Mouse (Mus musculus) bone marrow macrophage, adult 2 months (primary cell): ENCODE measurements around the gene Ccdc187.

Source experiments
- CTCF ChIP-seq: IDR thresholded peaks from 2 replicates; pipeline ENCODE4 v1.5.1; 2012; ENCODE audit warnings: low read depth, mild to moderate bottlenecking, low read length, moderate library complexity
- POLR2A ChIP-seq: IDR thresholded peaks from 2 replicates; pipeline ENCODE4 v1.6.1; 2012; ENCODE audit warnings: mild to moderate bottlenecking, low read depth, low read length, borderline replicate concordance

GRCm38 (mm10) chr2:26309739-26310138, 15.4 kb upstream of the Ccdc187 start:
- no peak for TF ChIP-seq CTCF
- no peak for TF ChIP-seq POLR2A
